Mouse (Mus musculus) thymus, postnatal 0 days (tissue): ENCODE data around the gene Slc6a12. TPM values are rescaled to one million over a fixed set of nuclear protein-coding genes. Genes with fewer than 3 reads are reported as not detected.

Source experiments
- DNase-seq: peaks from one replicate; pipeline ENCODE4 v3.0.0-alpha.2; 2015; ENCODE audit warnings: low spot score
- microRNA-seq: library from miRNA; unstranded; fragments of <30 nt; microRNA quantifications from one replicate; pipeline ENCODE4, GENCODE M21; 2016; ENCODE audit warnings: borderline number of aligned reads
- polyA plus RNA-seq: library from polyadenylated mRNA; unstranded; fragments of >200 nt; fragmentation: Nextera tagmentation; extraction: Ambion mirVana; gene quantifications from 2 replicates; pipeline ENCODE4 v1.2.1, GENCODE M21; 2015

The Slc6a12 gene
- polyA plus RNA-seq, 1 experiment from 2014 or later, result 0.13 TPM

DNA sequence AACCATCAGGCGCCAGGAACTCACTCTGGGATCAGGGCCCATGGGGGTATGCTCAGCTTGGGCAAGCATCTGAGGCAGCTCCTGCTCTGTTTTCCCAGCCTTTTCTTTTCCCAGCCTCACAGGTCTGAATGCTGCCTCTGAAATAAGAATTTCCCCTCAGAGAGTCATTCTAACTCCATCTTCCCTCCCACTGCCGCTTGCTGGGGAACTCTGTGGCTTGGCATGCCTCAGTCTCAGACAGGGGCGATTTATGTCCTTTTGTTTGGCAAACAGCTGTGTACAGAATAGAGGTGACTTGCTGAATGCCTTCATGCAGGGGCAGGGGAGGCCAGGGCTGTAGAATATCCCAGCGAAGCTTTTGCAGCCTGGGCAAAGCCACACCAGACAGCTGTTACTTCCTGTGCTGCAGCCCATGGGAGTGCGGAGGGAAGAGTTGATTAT, 64.7 kb downstream of the Slc6a12 start:
- no peak for DNase-seq

DNA sequence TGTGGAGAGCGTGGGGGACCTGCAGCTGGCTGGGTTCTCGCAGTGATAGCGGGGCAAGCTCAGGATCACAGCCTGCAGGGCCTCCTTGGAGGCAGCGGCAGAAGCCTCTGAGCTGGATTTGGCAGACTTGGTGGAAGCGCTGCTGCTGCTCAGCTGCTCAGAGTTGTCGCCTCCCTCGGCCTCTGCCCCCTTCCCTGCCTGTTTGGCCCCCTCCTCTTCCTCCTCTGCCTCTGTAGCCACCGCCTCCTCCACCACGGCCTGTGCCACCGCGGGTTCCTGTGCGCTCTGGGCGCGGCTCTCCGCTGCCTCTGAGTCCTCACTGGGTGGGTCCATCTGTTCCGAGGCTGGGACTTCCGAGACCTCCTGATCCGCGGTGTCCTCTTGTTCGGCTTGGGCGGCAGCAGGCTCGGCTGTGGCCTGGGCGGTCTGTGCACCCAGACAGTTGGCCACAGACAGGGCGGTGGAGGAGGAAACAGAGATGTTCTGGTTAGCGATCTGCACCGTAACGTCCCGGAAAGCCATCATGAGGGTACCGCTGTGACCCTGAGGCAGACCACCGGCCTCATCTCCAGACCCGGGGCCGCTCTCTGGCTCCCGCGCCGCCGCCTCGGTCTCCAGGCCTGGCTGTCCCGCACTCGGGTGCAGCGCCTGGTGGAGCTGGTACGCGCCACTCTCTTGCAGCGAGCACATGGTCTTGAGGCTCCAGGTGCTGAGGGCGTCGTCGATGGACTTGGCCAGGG, 69.9 kb downstream of the Slc6a12 start:
- DNase-seq, result no peak

Small RNA genes within 50 kb of the gene (microRNA-seq; reads per million reads assigned to microRNA genes)
- gene Gm24855, result not detected

Other genes starting within 250 kb of the Slc6a12 start
- 12.8 and 15.3 TPM in 2 replicates for gene Mical3, start 212.1 kb upstream of the Slc6a12 start, polyA plus RNA-seq
- 7.3 and 8.0 TPM in 2 replicates for gene Pex26, start 159.4 kb upstream of the Slc6a12 start, polyA plus RNA-seq
- 5.0 and 6.1 TPM in 2 replicates for gene Tuba8, start 132.4 kb upstream of the Slc6a12 start, polyA plus RNA-seq
- gene Usp18, start 97.2 kb upstream of the Slc6a12 start, polyA plus RNA-seq, result 48.3 and 54.4 TPM in 2 replicates
- gene Slc6a13, start 42.8 kb upstream of the Slc6a12 start, polyA plus RNA-seq, result 4.3 and 5.6 TPM in 2 replicates
- 0.01 TPM in 1 of 2 replicates, not detected in the other for gene Iqsec3, start 130.6 kb downstream of the Slc6a12 start, polyA plus RNA-seq